Mouse (Mus musculus) cortical plate, adult 2 months (tissue): ENCODE data around the gene Borcs7.

Experiments
- CTCF ChIP-seq: fragments of 200-500 bp; IDR thresholded peaks from 2 replicates; pipeline ENCODE4 v1.5.1; 2011; ENCODE audit warnings: mild to moderate bottlenecking, control low read depth, low read length; ENCODE audit not compliant: insufficient read depth; ENCODE audit errors: extremely low read depth
- POLR2A ChIP-seq: fragments of 200-500 bp; IDR thresholded peaks from 2 replicates; pipeline ENCODE4 v1.6.1; 2011; ENCODE audit warnings: mild to moderate bottlenecking, low read length, control low read depth; ENCODE audit not compliant: insufficient read depth; ENCODE audit errors: extremely low read depth

DNA sequence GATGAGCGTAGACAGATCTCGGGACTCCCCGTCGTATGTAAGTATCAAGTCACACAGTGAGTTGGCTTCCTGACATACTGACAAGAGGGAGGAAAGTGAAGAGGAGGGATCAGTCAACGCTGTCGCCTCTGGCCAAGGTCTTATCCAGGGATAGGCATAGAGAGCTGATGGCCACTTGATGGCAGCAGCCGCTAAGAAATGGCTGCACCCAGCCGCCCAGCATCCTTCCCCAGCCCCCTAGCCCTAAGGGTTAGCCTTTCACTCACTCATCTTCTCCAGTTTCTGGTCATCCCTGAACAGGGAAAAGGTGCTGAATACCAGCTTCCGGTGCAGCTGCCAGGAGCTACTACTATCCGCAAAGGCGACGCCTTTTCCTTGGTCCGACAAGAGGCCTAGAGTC, 19.0 kb upstream of the Borcs7 start:
- TF ChIP-seq POLR2A (no peak), CTCF (peak; percentile 87)
